19 mouse cellular contexts compared by ENCODE assay signal in the genomic region with DNA sequence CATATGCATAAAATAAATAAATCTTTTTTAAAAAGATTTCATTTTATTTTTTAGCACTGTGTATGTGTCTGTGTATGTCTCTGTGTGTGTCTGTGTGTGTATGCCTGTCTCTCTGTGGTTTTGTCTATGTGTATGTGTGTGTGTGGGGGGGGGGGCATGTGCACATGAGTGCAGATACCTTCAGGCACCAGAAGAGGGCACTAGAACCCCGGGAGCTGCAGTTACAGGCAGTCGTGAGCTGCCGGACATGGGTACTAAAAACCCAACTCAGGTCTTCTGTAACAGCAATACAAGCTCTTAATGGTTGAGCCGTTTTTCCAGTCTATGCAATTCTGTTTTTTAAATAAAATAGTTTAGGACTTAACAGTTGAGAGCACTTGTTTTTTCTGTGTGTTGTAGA. TPM values are rescaled to one million over a fixed set of nuclear protein-coding genes. Genes with fewer than 3 reads are reported as not detected.
"Had no signal": no experiment of that assay in that cellular context is flagged by ENCODE, and none has a peak within 500 bp of the region (broad histone marks: within the 10 kb centered on the region; RNA-seq: fewer than 3 reads in every experiment).

No protein-coding gene starts in this region.

- DNase-seq: kidney, adult 2 months; kidney, postnatal 14 days; left cerebral cortex, postnatal 4 days; lung, adult 18-20 months; lung, postnatal 36 days; midbrain, embryonic 14.5 days; right cerebral cortex, adult 18-20 months; right cerebral cortex, postnatal 25 days; thymus, postnatal 4 days had no signal

- H3K27ac ChIP-seq: kidney, embryonic 15.5 days; limb, embryonic 13.5 days; liver, embryonic 12.5 days; neural tube, embryonic 15.5 days had no signal

- H3K36me3 ChIP-seq: kidney, embryonic 15.5 days; limb, embryonic 13.5 days; liver, embryonic 12.5 days; neural tube, embryonic 15.5 days had no signal

- H3K9me3 ChIP-seq: kidney, embryonic 15.5 days; limb, embryonic 13.5 days; neural tube, embryonic 15.5 days had no signal

- H3K4me2 ChIP-seq: kidney, embryonic 15.5 days; limb, embryonic 13.5 days; liver, embryonic 12.5 days; neural tube, embryonic 15.5 days had no signal

- ATAC-seq: liver, embryonic 12.5 days had no signal

- H3K4me3 ChIP-seq: kidney, embryonic 15.5 days; limb, embryonic 13.5 days; liver, embryonic 12.5 days; myocyte; neural tube, embryonic 15.5 days had no signal

- H3K9ac ChIP-seq: kidney, embryonic 15.5 days; limb, embryonic 13.5 days; liver, embryonic 12.5 days; neural tube, embryonic 15.5 days had no signal

RNA-seq across cellular contexts. Expression of a gene that starts 6.2 kb away (rescaled TPM):
- total RNA-seq: layer of hippocampus, postnatal 14 days; left cerebral cortex, postnatal 4 days; megakaryocyte progenitor cell, adult 5-6 weeks had no signal
- polyA plus RNA-seq: kidney, adult 2 months; limb, embryonic 13.5 days; liver, embryonic 12.5 days; lung, embryonic 16.5 days; midbrain, embryonic 14.5 days; neural tube, embryonic 11.5 days; thymus, postnatal 0 days had no signal

RNA-seq across cellular contexts. Expression of a gene that starts 21.1 kb away (rescaled TPM):
- total RNA-seq: megakaryocyte progenitor cell, adult 5-6 weeks had no signal
- polyA plus RNA-seq: kidney, embryonic 15.5 days; limb, embryonic 13.5 days; lung, embryonic 16.5 days; neural tube, embryonic 11.5 days; thymus, postnatal 0 days had no signal

RNA-seq across cellular contexts. Expression of a gene that starts 33.7 kb away (rescaled TPM):
- total RNA-seq: megakaryocyte progenitor cell, adult 5-6 weeks had no signal
- polyA plus RNA-seq: kidney, embryonic 15.5 days; myocyte had no signal
